Mouse (Mus musculus) thymus, adult 2 months (tissue): ENCODE measurements around the gene Kpna1.

Experiments used
- CTCF ChIP-seq: fragments of 200-500 bp; IDR thresholded peaks from 2 replicates; pipeline ENCODE4 v1.5.1; 2012; ENCODE audit warnings: mild to moderate bottlenecking, control low read depth, low read length, moderate library complexity, borderline replicate concordance; ENCODE audit not compliant: control insufficient read depth, poor library complexity, insufficient read depth; ENCODE audit errors: extremely low read depth
- POLR2A ChIP-seq: fragments of 200-500 bp; IDR thresholded peaks from 2 replicates; pipeline ENCODE4 v1.6.1; 2012; ENCODE audit warnings: mild to moderate bottlenecking, low read length, control low read depth, moderate library complexity; ENCODE audit not compliant: control insufficient read depth, poor library complexity, insufficient read depth; ENCODE audit errors: extremely low read depth

DNA sequence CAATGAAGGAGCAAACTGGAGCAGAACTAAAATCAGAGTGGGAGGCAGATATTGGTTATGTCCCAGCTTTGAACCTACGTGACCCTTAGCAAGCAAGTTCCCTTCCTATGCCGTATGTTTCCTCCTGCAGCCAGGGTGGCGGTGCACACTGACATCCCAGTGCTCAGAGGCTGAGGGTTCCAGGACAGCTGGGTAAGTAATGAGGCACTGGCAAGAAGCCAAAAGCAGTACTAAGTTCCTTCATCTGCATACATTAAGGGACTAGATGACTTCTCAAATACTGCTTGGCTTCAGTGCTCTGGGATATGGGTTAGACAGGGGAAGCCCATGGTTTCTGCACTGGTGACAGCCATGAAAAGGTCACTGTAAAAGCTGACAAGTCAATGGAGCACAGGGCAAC is 89.8 kb downstream of the Kpna1 start:
- TF ChIP-seq POLR2A (no peak), CTCF (no peak)
